Mouse (Mus musculus): ENCODE data around the gene Kxd1. TPM values are rescaled to one million over a fixed set of nuclear protein-coding genes. Genes with fewer than 3 reads are reported as not detected.

The Kxd1 gene
- total RNA-seq, 2 experiments from 2014 or later = 74.4 to 84.5 TPM

DNA sequence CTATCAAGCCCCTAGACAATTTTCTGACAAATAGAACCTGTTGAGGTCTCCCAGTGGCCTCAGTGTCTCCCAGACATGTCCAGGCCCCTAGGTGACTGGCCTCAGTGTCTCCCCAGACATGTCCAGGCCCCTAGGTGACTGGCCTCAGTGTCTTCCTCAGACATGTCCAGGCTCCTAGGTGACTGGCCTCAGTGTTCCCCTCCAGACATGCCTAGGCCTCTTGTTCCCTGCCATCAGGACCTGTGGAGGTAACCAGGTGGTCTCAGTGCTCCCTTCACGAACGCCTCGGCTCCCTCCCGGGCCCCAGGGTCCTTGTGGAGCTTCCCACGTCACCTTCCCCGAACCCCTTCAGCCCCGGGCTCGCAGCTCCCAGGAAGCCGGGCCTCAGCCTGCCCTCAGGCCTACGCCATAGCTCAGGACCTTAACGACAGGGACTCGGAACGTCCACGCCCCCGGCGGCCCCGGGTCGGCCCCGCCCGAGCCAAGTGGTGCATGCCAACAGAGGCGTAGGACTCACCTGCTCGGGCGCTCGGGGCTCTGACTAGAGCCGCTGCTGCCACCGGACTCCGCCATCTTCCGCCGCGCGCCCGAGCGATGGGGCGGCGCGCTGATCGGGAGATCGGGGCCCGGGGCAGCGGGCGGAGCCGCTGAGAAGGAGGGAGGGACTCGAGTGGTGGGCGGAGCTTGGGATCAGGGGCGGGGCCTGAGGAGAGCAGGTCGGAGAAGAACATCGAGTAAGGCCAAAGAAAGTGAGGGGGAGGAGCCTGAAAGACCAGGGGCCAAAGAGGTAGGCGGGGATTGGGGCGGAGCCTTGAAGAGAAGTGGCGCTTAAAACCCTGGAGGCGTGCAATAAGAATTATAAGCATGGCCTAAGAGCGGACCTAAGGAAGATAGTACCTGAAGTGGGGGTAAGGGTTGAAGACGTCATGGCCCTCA, 51.2 kb downstream of the Kxd1 start, which contains the start of gene Klhl26:
Gene Klhl26 (minus strand): TSS at position 636 of the 936 bp plus-strand sequence.
- ATAC-seq (replicated peaks; ENCODE audit: poor library complexity, severe bottlenecking) = peak; percentile 96

GRCm38 (mm10) chr8:70471856-70472255, 55.9 kb downstream of the Kxd1 start:
- no peak for ATAC-seq (replicated peaks; ENCODE audit: poor library complexity, severe bottlenecking)

- no peak for ATAC-seq (replicated peaks; ENCODE audit: poor library complexity, severe bottlenecking)
Observed at GRCm38 (mm10) chr8:70469938-70470337, 57.8 kb downstream of the Kxd1 start.

DNA sequence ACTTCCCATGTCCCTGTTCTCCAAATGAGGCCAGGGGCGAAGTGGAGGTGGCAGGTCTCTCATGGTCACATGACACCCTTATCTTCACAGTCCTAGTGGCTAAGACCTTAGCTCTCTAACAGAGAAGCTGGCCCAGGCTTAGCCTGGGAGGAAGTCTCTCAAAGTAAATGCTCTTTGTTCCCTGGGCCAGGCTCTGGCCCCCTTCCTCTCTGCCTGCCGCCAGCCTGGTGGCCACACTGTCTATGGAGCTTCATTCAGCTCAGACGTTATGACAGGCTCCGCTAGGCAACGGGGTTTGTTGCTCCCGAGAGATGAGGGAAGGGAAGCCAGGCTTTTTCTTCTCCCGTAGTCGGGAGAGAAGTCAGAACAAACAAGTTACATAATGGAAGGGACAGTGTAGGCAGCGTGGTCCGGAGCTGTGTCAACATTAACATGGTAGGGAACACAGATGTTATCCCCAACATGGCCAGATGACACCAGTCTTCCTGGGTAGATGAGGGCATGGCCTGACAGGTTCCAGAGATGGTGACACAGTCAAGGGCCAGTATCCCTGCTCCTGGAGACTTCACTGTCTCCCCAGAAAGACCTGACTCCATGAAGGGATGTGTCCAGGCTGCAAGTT, 58.4 kb downstream of the Kxd1 start:
- ATAC-seq (replicated peaks; ENCODE audit: poor library complexity, severe bottlenecking) = peak; percentile 25; the same call in 1 of the 2 replicates

- ATAC-seq (replicated peaks; ENCODE audit: poor library complexity, severe bottlenecking) = no peak
Observed at GRCm38 (mm10) chr8:70468733-70469132, 59.0 kb downstream of the Kxd1 start.

DNA sequence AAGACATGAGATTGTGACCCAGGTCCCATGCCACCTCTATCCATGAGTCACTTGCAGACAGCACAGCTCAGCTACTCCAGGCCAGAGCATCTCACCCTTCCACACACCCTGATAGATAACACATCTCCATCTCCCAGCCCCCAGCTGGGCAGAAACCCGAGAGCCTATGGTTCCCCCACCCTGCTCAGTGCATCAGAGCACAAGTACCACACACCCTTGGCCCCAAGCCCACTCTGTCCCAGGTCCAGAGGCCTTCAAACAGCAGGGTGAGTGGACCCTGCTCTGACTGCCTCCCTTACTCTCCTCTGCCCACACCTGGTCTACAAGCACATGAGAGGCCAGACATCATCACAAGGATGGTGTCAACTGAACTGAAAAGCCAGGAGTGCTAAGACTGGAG, 59.8 kb downstream of the Kxd1 start:
- no peak for ATAC-seq (replicated peaks; ENCODE audit: poor library complexity, severe bottlenecking)

DNA sequence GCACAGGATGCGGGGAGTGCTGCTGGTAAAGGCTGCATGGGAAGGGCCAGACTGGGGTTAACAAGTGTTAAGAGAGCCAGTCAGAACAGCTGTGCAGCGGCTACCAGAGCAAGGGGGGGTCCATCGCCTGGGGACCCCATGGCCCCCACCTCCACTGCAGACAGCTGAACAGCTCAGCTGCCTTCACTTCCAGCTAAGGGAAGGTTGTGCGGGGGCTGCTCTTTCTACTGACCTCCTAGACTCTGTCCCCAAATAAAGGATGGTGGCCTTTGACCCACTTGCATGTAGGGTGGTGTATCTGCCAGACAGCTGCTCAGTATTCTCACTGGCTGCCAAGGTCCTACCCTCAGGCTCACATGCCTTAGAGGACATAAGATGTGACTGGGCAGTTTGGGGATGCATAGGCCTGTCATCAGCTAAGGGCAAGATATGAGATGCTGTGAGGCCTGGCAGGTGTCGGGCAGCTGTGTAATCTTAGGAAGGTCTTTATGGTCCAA, 60.5 kb downstream of the Kxd1 start:
- ATAC-seq (replicated peaks; ENCODE audit: poor library complexity, severe bottlenecking) = no peak

DNA sequence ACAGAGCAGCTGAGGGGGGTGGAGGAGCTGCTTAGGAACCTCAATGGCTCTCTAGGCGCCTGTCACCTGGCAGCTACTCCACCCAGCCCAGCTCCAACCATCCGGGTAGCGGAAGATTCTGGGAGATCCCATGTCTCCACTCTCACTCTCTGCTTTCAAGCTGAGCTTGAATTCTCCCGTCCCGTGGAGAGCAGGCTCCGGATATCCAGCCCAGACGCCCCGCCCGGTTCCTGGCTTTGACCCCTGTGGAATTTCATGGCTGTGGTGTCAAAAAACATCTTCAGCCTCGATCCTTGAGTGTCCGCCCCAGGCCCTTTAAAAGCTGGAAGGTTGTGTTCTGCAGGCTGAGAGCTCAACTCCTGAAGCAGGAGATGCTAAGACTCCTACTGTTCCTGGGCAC, 61.0 kb downstream of the Kxd1 start:
- no peak for ATAC-seq (replicated peaks; ENCODE audit: poor library complexity, severe bottlenecking)

DNA sequence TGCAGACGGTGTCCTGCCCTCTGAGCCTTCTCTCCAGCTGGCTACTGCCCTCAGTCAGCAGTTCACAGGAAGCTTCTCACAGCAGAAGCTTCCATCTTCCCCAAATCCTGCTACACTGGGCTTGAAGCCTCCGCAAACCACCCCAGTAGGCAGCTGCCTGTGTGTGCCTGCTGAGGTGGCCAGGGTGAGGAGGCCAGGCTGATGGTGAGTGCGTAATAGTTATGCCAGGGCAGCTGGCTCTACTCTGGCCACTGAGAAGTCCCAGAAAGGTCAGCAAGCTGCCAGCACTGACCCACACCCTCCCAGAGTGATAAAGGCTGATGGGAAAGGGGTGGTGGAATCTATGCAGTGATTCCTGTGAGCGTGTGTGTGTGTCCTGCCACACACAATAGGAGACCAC, 61.5 kb downstream of the Kxd1 start:
- no peak for ATAC-seq (replicated peaks; ENCODE audit: poor library complexity, severe bottlenecking)

- ATAC-seq (replicated peaks; ENCODE audit: poor library complexity, severe bottlenecking) = no peak
Observed at GRCm38 (mm10) chr8:70465701-70466100, 62.1 kb downstream of the Kxd1 start.

GRCm38 (mm10) chr8:70464162-70464561, 63.6 kb downstream of the Kxd1 start:
- ATAC-seq (replicated peaks; ENCODE audit: poor library complexity, severe bottlenecking) = no peak

DNA sequence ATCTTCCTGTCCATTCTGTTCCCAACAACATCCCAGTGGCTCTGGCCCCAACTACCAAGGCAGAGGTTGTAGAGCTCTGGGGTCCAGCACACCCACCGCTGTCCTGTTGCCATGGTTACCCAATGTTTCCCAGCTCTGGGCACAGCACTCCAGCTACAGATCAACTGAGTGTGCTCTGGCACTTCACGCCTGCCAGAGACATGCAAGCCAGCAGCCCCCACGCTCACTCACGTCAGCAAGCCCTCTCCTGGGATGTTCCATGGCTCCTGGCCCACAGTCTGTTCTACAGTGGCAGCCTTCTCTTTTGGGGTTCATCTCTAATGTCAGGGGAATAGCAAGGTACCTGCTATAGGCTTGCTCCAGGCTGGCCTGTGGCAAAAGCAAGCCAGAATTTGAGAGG, 64.5 kb downstream of the Kxd1 start:
- no peak for ATAC-seq (replicated peaks; ENCODE audit: poor library complexity, severe bottlenecking)

DNA sequence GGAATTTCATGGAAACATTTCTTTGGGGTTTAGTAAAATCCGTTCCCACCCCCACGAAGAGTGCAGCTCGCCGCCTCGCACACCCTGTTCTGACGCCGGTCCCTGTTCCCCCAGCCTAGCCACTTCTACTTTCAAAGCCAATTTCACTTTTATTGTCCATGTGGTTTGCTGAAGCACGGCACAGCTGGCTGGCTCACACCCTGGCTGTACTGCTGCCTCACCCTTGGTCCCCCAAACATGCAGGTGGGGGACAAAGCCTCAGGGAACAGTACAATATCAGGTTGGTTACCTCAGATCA, 65.3 kb downstream of the Kxd1 start:
- ATAC-seq (replicated peaks; ENCODE audit: poor library complexity, severe bottlenecking) = no peak

GRCm38 (mm10) chr8:70461765-70462515, 65.8 kb downstream of the Kxd1 start:
- no peak for ATAC-seq (replicated peaks; ENCODE audit: poor library complexity, severe bottlenecking)

GRCm38 (mm10) chr8:70460606-70461005, 67.2 kb downstream of the Kxd1 start:
- no peak for ATAC-seq (replicated peaks; ENCODE audit: poor library complexity, severe bottlenecking)

GRCm38 (mm10) chr8:70460199-70460598, 67.6 kb downstream of the Kxd1 start:
- no peak for ATAC-seq (replicated peaks; ENCODE audit: poor library complexity, severe bottlenecking)

GRCm38 (mm10) chr8:70459636-70460035, 68.1 kb downstream of the Kxd1 start:
- no peak for ATAC-seq (replicated peaks; ENCODE audit: poor library complexity, severe bottlenecking)

DNA sequence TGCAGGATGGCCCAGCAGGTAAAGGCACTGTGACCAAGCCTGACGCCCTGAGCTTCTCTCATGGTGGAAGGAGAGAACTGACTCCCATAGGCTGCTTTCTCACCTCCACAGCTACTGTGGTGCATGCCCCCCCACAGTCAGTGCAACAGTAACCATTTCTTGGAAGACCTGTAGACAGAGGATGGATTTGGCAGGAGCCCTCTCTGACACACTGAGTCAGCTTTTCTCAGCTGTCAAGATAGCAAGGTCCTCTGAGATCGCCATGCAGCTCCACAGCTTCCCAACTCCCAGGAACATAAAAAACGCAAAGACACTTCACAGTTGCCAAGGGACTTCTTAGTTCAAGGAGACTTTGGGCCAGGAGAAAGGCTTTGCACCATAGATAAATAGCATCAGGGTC, 69.3 kb downstream of the Kxd1 start:
- ATAC-seq (replicated peaks; ENCODE audit: poor library complexity, severe bottlenecking) = no peak
